In genomic region chr1:130270457-130270856, GRCm38 (mm10) we compare ENCODE assay signal across 35 mouse cellular contexts.
"Had no signal": no experiment of that assay in that cellular context is flagged by ENCODE, and none has a peak within 500 bp of the region (broad histone marks: within the 10 kb centered on the region; RNA-seq: fewer than 3 reads in every experiment).

No protein-coding gene starts in this region.

- H3K9me3 ChIP-seq: heart, embryonic 12.5 days; heart, embryonic 13.5 days; heart, embryonic 15.5 days; hindbrain, embryonic 10.5 days; hindbrain, embryonic 12.5 days; hindbrain, embryonic 13.5 days; hindbrain, embryonic 15.5 days; intestine, embryonic 15.5 days; kidney, embryonic 15.5 days had no signal

- H3K27ac ChIP-seq: heart, embryonic 13.5 days; heart, embryonic 15.5 days; hindbrain, embryonic 10.5 days; hindbrain, embryonic 12.5 days; hindbrain, embryonic 13.5 days; hindbrain, embryonic 14.5 days; hindbrain, embryonic 15.5 days; hindbrain, postnatal 0 days; intestine, embryonic 15.5 days; kidney, embryonic 15.5 days; kidney, postnatal 0 days; layer of hippocampus, adult 2 months; left cerebral cortex, adult 2 months had no signal

- H3K9ac ChIP-seq: heart, embryonic 12.5 days; heart, embryonic 13.5 days; heart, embryonic 15.5 days; hindbrain, embryonic 12.5 days; hindbrain, embryonic 13.5 days; hindbrain, embryonic 14.5 days; hindbrain, embryonic 15.5 days; intestine, embryonic 15.5 days; kidney, embryonic 15.5 days had no signal

- H3K4me1 ChIP-seq: heart, embryonic 12.5 days; heart, embryonic 13.5 days; heart, embryonic 15.5 days; hindbrain, embryonic 12.5 days; hindbrain, embryonic 13.5 days; hindbrain, embryonic 15.5 days; intestine, embryonic 15.5 days had no signal

- DNase-seq: heart, postnatal 10 days; heart, postnatal 14 days; heart, postnatal 36 days; heart, postnatal 4 days; kidney, adult 11 months; kidney, adult 18-20 months; kidney, adult 2 months; kidney, adult 8-10 months; kidney, adult 9 months; kidney, postnatal 10 days; kidney, postnatal 14 days; kidney, postnatal 25 days; kidney, postnatal 36 days; kidney, postnatal 4 days; layer of hippocampus, adult 9-11 months; layer of hippocampus, postnatal 36 days had no signal

- H3K4me3 ChIP-seq: heart, embryonic 12.5 days; heart, embryonic 13.5 days; heart, embryonic 15.5 days; hindbrain, embryonic 10.5 days; hindbrain, embryonic 12.5 days; hindbrain, embryonic 13.5 days; hindbrain, embryonic 15.5 days; intestine, embryonic 15.5 days; kidney, embryonic 15.5 days; layer of hippocampus, adult 2 months; left cerebral cortex, adult 2 months had no signal

- H3K36me3 ChIP-seq: heart, embryonic 12.5 days; heart, embryonic 13.5 days; heart, embryonic 15.5 days; hindbrain, embryonic 10.5 days; hindbrain, embryonic 12.5 days; hindbrain, embryonic 13.5 days; hindbrain, embryonic 15.5 days; intestine, embryonic 15.5 days; kidney, embryonic 15.5 days had no signal

- H3K27me3 ChIP-seq: heart, embryonic 12.5 days; heart, embryonic 13.5 days; heart, embryonic 15.5 days; hindbrain, embryonic 12.5 days; hindbrain, embryonic 13.5 days; hindbrain, embryonic 15.5 days; intestine, embryonic 15.5 days; kidney, embryonic 15.5 days had no signal

- ATAC-seq: hindbrain, embryonic 16.5 days; hindbrain, postnatal 0 days; inflammation-experienced regulatory T-cells, adult 6 months; intestine, embryonic 15.5 days; intestine, embryonic 16.5 days; intestine, postnatal 0 days had no signal

- H3K4me2 ChIP-seq: heart, embryonic 11.5 days; heart, embryonic 12.5 days; heart, embryonic 13.5 days; heart, embryonic 15.5 days; hindbrain, embryonic 12.5 days; hindbrain, embryonic 13.5 days; hindbrain, embryonic 14.5 days; hindbrain, embryonic 15.5 days; intestine, embryonic 15.5 days; kidney, embryonic 15.5 days had no signal
